Mouse (Mus musculus) megakaryocyte, embryonic 14.5 days (primary cell): ENCODE data around the gene Olfr1110.
"Not testable (repeated sequence)": the region's sequence is repeated elsewhere in the genome, so short reads cannot be mapped to it uniquely, and the experiment has no call there.

Source experiments
- FLI1 ChIP-seq: IDR thresholded peaks from 2 replicates; pipeline ENCODE4 v1.6.1; 2012; ENCODE audit warnings: low read length, inconsistent platforms, mixed read lengths
- GATA1 ChIP-seq: IDR thresholded peaks from 3 replicates; pipeline ENCODE4 v1.6.1; 2012; ENCODE audit warnings: mixed read lengths, low read length, inconsistent platforms, borderline replicate concordance

DNA sequence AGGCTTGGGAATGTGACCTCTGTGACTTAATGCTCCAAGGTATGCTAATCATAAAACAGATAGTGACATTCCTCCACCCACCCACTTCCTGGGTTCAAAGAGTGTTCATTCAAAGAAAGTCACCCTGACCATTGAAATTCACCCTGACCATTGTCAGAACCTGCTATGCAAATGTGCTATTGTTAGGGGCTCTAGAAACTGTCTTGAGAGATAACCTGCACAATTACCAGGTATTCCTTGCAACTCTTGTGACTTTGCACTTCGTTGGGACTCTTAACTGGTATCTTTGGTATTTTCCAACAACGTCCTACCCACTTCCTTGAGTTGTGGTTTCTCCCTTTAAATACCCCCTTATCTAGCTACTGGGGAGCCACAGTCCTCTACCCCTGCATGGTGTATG, 27.6 kb upstream of the Olfr1110 start:
- not testable (repeated sequence) for TF ChIP-seq GATA1, FLI1
